Mouse (Mus musculus) left cerebral cortex, adult 6 months (tissue): ENCODE measurements around the gene Grk6. TPM values are rescaled to one million over a fixed set of nuclear protein-coding genes. Genes with fewer than 3 reads are reported as not detected.

Experiments used
- long read RNA-seq, 2 experiments: library from polyadenylated mRNA; unstranded; transcript quantifications; one replicate each; pipeline ENCODE4 v2.0.0; 2019 to 2020
- polyA plus RNA-seq: library from polyadenylated mRNA; unstranded; fragments of <200 nt; fragmentation: Nextera tagmentation; gene quantifications from 2 replicates; pipeline ENCODE4 v1.2.3, GENCODE M21; 2021

Gene Grk6
- 4.7 and 16.8 TPM in 2 replicates for polyA plus RNA-seq
- long read RNA-seq, experiment 1, transcript Grk6-202 (16 exons, 2,169 nt) = minor isoform, 6 of 79 reads
- long read RNA-seq, experiment 1, transcript Grk6-201 (16 exons, 2,994 nt) = minor isoform, 8 of 79 reads
- long read RNA-seq, experiment 1, transcript Grk6-203 (16 exons, 1,997 nt) = major isoform, 45 of 79 reads
- long read RNA-seq, experiment 1, partial matches to known transcripts = 9 of 79 reads
- long read RNA-seq, experiment 1, other reads (novel, unspliced or antisense) = 8 of 79 reads
- long read RNA-seq, experiment 2, partial matches to known transcripts = 3 of 8 reads
- long read RNA-seq, experiment 2, other reads (novel, unspliced or antisense) = 2 of 8 reads

GRCm38 (mm10) chr13:55444937-55445315 is at the start of gene Grk6:
Grk6 (plus strand) TSS chr13:55445072.

GRCm38 (mm10) chr13:55398088-55398487 is 46.8 kb upstream of the Grk6 start, which contains the start of gene Slc34a1:
Slc34a1 (plus strand) TSS chr13:55398187.

GRCm38 (mm10) chr13:55414743-55415380 is 30.0 kb upstream of the Grk6 start, which contains the start of gene Pfn3:
Pfn3 (minus strand) TSS chr13:55415232.

GRCm38 (mm10) chr13:55426613-55427012 is 18.3 kb upstream of the Grk6 start, which contains the start of gene F12:
F12 (minus strand) TSS chr13:55426793.

GRCm38 (mm10) chr13:55464027-55464884 is 19.4 kb downstream of the Grk6 start, which contains the start of gene Prr7:
Prr7 (plus strand) TSS chr13:55464267.

GRCm38 (mm10) chr13:55487578-55488498 is 43.0 kb downstream of the Grk6 start, which contains the start of gene Dbn1:
Dbn1 (minus strand) TSS chr13:55488111.

Other genes starting within 250 kb of the Grk6 start
- gene Nsd1, start 235.3 kb upstream of the Grk6 start, polyA plus RNA-seq = 18.4 and 28.5 TPM in 2 replicates
- 214 and 221 TPM in 2 replicates for gene Prelid1, start 124.6 kb upstream of the Grk6 start, polyA plus RNA-seq
- gene Rab24, start 123.1 kb upstream of the Grk6 start, polyA plus RNA-seq = 60.3 and 118 TPM in 2 replicates
- gene Mxd3, start 115.2 kb upstream of the Grk6 start, polyA plus RNA-seq = 0.46 and 1.2 TPM in 2 replicates
- gene Lman2, start 82.3 kb upstream of the Grk6 start, polyA plus RNA-seq = 26.7 and 30.5 TPM in 2 replicates
- 36.2 and 49.3 TPM in 2 replicates for gene Rgs14, start 75.3 kb upstream of the Grk6 start, polyA plus RNA-seq
- gene Slc34a1, start 46.9 kb upstream of the Grk6 start, polyA plus RNA-seq = 0.03 TPM in 1 of 2 replicates, not detected in the other
- gene Pfn3, start 29.8 kb upstream of the Grk6 start, polyA plus RNA-seq = 0.63 TPM in 1 of 2 replicates, not detected in the other
- gene F12, start 18.3 kb upstream of the Grk6 start, polyA plus RNA-seq = 1.1 and 1.4 TPM in 2 replicates
- gene Prr7, start 19.2 kb downstream of the Grk6 start, polyA plus RNA-seq = 6.5 and 13.0 TPM in 2 replicates
- gene Dbn1, start 43.0 kb downstream of the Grk6 start, polyA plus RNA-seq = 57.2 and 97.1 TPM in 2 replicates
- gene Pdlim7, start 68.6 kb downstream of the Grk6 start, polyA plus RNA-seq = 84.5 and 89.4 TPM in 2 replicates
- gene Dok3, start 84.2 kb downstream of the Grk6 start, polyA plus RNA-seq = 0.47 and 0.59 TPM in 2 replicates
- 33.6 and 41.6 TPM in 2 replicates for gene Ddx41, start 91.6 kb downstream of the Grk6 start, polyA plus RNA-seq
- 3.7 and 5.0 TPM in 2 replicates for gene Fam193b, start 126.0 kb downstream of the Grk6 start, polyA plus RNA-seq
- 32.4 and 100.0 TPM in 2 replicates for gene Tmed9, start 128.7 kb downstream of the Grk6 start, polyA plus RNA-seq
- gene B4galt7, start 154.8 kb downstream of the Grk6 start, polyA plus RNA-seq = 19.0 and 21.5 TPM in 2 replicates
- gene Caml, start 177.9 kb downstream of the Grk6 start, polyA plus RNA-seq = 45.3 and 52.5 TPM in 2 replicates
- gene Ddx46, start 190.0 kb downstream of the Grk6 start, polyA plus RNA-seq = 10.5 and 14.8 TPM in 2 replicates
- 32.2 and 48.7 TPM in 2 replicates for gene B230219D22Rik, start 248.1 kb downstream of the Grk6 start, polyA plus RNA-seq